In genomic region chr6:145127652-145128051, GRCm38 (mm10) we compare ENCODE assay signal across 19 mouse cellular contexts. TPM values are rescaled to one million over a fixed set of nuclear protein-coding genes. Genes with fewer than 3 reads are reported as not detected.
DNase-seq lines count a peak whose midpoint lies in the region; TF ChIP-seq lines count a peak whose summit lies in the region.
"Had no signal": no experiment of that assay in that cellular context is flagged by ENCODE, and none has a peak within 500 bp of the region (broad histone marks: within the 10 kb centered on the region; RNA-seq: fewer than 3 reads in every experiment).

No protein-coding gene starts in this region.

- H3K4me1 ChIP-seq in testis, adult 2 months (ENCODE audit: control insufficient read depth, insufficient read depth, low read length), result no peaks in the 10 kb centered on the region; the same call in 1 of the 2 replicates
- H3K4me1 ChIP-seq in ES-Bruce4 (ENCODE audit: control insufficient read depth, insufficient read depth, low read length), result no peaks in the 10 kb centered on the region
- H3K4me1 ChIP-seq: midbrain, embryonic 15.5 days had no signal

- no peaks in the 10 kb centered on the region for H3K27me3 ChIP-seq in testis, adult 2 months (ENCODE audit: control insufficient read depth, insufficient read depth, low read length)
- no peaks in the 10 kb centered on the region for H3K27me3 ChIP-seq in ES-Bruce4 (ENCODE audit: control insufficient read depth, insufficient read depth, low read length, poor library complexity, severe bottlenecking)
- H3K27me3 ChIP-seq in splenic B cell, adult 2 months (ENCODE audit: control insufficient read depth, insufficient read depth, low read length, poor library complexity, severe bottlenecking), result no peaks in the 10 kb centered on the region
- H3K27me3 ChIP-seq: heart, embryonic 12.5 days; liver, embryonic 15.5 days; midbrain, embryonic 15.5 days; neural tube, embryonic 12.5 days had no signal

- no peak overlapping the region for H3K27ac ChIP-seq in layer of hippocampus, adult 2 months
- no peak overlapping the region for H3K27ac ChIP-seq in testis, adult 2 months (ENCODE audit: control insufficient read depth, insufficient read depth, low read depth, low read length)
- no peak overlapping the region for H3K27ac ChIP-seq in ES-Bruce4 (ENCODE audit: insufficient read depth, low read length)
- H3K27ac ChIP-seq: limb, embryonic 10.5 days; liver, embryonic 15.5 days; macrophage; midbrain, embryonic 15.5 days; neural tube, embryonic 12.5 days had no signal

- H3K9me3 ChIP-seq in ES-Bruce4 (replicated peaks; ENCODE audit: control insufficient read depth, insufficient read depth, low read length, poor library complexity, severe bottlenecking), result no peaks in the 10 kb centered on the region
- H3K9me3 ChIP-seq: limb, embryonic 10.5 days; liver, embryonic 15.5 days; midbrain, embryonic 15.5 days; neural tube, embryonic 12.5 days had no signal

- no peak for TF ChIP-seq EP300 in ES-Bruce4 (IDR thresholded peaks at IDR 0.05; ENCODE audit: insufficient read depth, low read depth, low read length)

- TF ChIP-seq POLR2A in testis, adult 2 months (IDR thresholded peaks at IDR 0.05; ENCODE audit: control insufficient read depth, low read depth, low read length), result no peak
- no peak for TF ChIP-seq POLR2A in ES-Bruce4 (IDR thresholded peaks at IDR 0.05; ENCODE audit: insufficient read depth, low read length)

- TF ChIP-seq CTCF in layer of hippocampus, adult 2 months (conservative IDR thresholded peaks at IDR 0.05), result peak; percentile 56
- TF ChIP-seq CTCF in testis, adult 2 months (IDR thresholded peaks at IDR 0.05; ENCODE audit: control insufficient read depth, insufficient read depth, insufficient replicate concordance, low read depth, low read length), result peak; percentile 33; the same call in 1 of the 2 replicates
- TF ChIP-seq CTCF in ES-Bruce4 (IDR thresholded peaks at IDR 0.05; ENCODE audit: low read depth, low read length), result peak; percentile 25

- H3K36me3 ChIP-seq in testis, adult 2 months (ENCODE audit: control insufficient read depth, insufficient read depth, low read length), result no peaks in the 10 kb centered on the region
- no peaks in the 10 kb centered on the region for H3K36me3 ChIP-seq in ES-Bruce4 (ENCODE audit: control insufficient read depth, insufficient read depth, low read length, poor library complexity, severe bottlenecking)
- H3K36me3 ChIP-seq in splenic B cell, adult 2 months (ENCODE audit: control insufficient read depth, insufficient read depth, low read length, poor library complexity, severe bottlenecking), result peaks cover 4% of the 10 kb centered on the region
- H3K36me3 ChIP-seq: heart, embryonic 12.5 days; limb, embryonic 10.5 days; liver, embryonic 15.5 days; midbrain, embryonic 15.5 days; neural tube, embryonic 12.5 days had no signal

- H3K9ac ChIP-seq in ES-Bruce4 (ENCODE audit: low read depth, poor library complexity, severe bottlenecking), result no peak overlapping the region
- H3K9ac ChIP-seq: heart, embryonic 12.5 days; liver, embryonic 15.5 days; midbrain, embryonic 15.5 days; neural tube, embryonic 12.5 days had no signal

- H3K4me3 ChIP-seq in layer of hippocampus, adult 2 months, result no peak overlapping the region
- no peak overlapping the region for H3K4me3 ChIP-seq in testis, adult 2 months (ENCODE audit: control insufficient read depth, low read depth, low read length)
- no peak overlapping the region for H3K4me3 ChIP-seq in ES-Bruce4 (ENCODE audit: low read depth, low read length)
- H3K4me3 ChIP-seq: erythroblast, embryonic 14.5 days; heart, embryonic 12.5 days; limb, embryonic 10.5 days; liver, embryonic 15.5 days; midbrain, embryonic 15.5 days; neural tube, embryonic 12.5 days had no signal

- no peak for DNase-seq in layer of hippocampus, adult 2 months (ENCODE audit: low spot score in 2 of 2)
- DNase-seq in layer of hippocampus, adult 8-10 months (ENCODE audit: low spot score in 2 of 2), result no peak
- DNase-seq in testis, postnatal 14 days (ENCODE audit: low spot score), result no peak
- peak; percentile 50 for DNase-seq in splenic B cell, adult 2 months (ENCODE audit: low read depth, low spot score)
- no peak for DNase-seq in left cerebral cortex, adult 18-20 months (ENCODE audit: low spot score in 2 of 2)
- DNase-seq: adrenal gland, postnatal 25 days; cerebellum, adult 9-11 months; gastrocnemius, postnatal 36 days; right cerebral cortex, postnatal 25 days; thymus, postnatal 25 days had no signal

RNA-seq across cellular contexts. Expression of gene Lrmp, which starts 12.2 kb away (rescaled TPM):
- 1 to 10 TPM; 3.8 to 6.1 TPM for total RNA-seq in layer of hippocampus, adult 2 months (2021)
- 10 to 100 TPM in 2 of 4 experiments, 1 to 10 TPM in 2; 4.2 to 14.8 (median 9.0) TPM for total RNA-seq in layer of hippocampus, adult 8-10 months (2022)
- polyA plus RNA-seq in testis, adult 2 months (2012; rRNA removed), result 1.8 and 2.4 TPM in 2 replicates
- polyA plus RNA-seq in ES-Bruce4 (2011; ENCODE audit: insufficient read depth, insufficient read length, low read depth, missing spikeins), result 0.91 and 1.1 TPM in 2 replicates
- 1 to 10 TPM; 1.9 to 3.8 TPM for total RNA-seq in left cerebral cortex, adult 18-20 months (2021)

RNA-seq across cellular contexts. Expression of gene Bcat1, which starts 51.7 kb away (rescaled TPM):
- total RNA-seq in layer of hippocampus, adult 2 months (2021), result 100 to 1,000 TPM in 1 of 2 experiments, 10 to 100 TPM in 1; 96.8 to 105 TPM
- 100 to 1,000 TPM; 100 to 112 (median 107) TPM for total RNA-seq in layer of hippocampus, adult 8-10 months (2022)
- 0.19 and 0.21 TPM in 2 replicates for polyA plus RNA-seq in testis, adult 2 months (2012; rRNA removed)
- polyA plus RNA-seq in ES-Bruce4 (2011; ENCODE audit: insufficient read depth, insufficient read length, low read depth, missing spikeins), result 141 and 170 TPM in 2 replicates
- total RNA-seq in left cerebral cortex, adult 18-20 months (2021), result 10 to 100 TPM; 79.0 to 94.8 TPM
- polyA plus RNA-seq: erythroblast, embryonic 14.5 days; macrophage had no signal
